Mouse (Mus musculus) liver, adult 2 months (tissue): ENCODE data around the gene Nlrp10. TPM values are rescaled to one million over a fixed set of nuclear protein-coding genes. Genes with fewer than 3 reads are reported as not detected.

ENCODE experiments used
- DNase-seq: peaks from one replicate; pipeline ENCODE4 v3.0.0-alpha.2; 2011; ENCODE audit warnings: low read depth, low spot score; ENCODE audit errors: extremely low read depth
- H3K27ac ChIP-seq: fragments of 200-500 bp; replicated peaks from 2 replicates; pipeline ENCODE4 v1.5.1; 2012; ENCODE audit warnings: low read depth, mild to moderate bottlenecking, control low read depth, inconsistent platforms, low read length; ENCODE audit not compliant: insufficient read depth
- H3K27me3 ChIP-seq: fragments of 200-500 bp; 2 replicates; pipeline ENCODE4 v1.6.1; 2012; ENCODE audit warnings: mild to moderate bottlenecking, moderate library complexity, low read length, inconsistent platforms; ENCODE audit not compliant: control insufficient read depth, insufficient read depth
- H3K36me3 ChIP-seq: fragments of 200-500 bp; 2 replicates; pipeline ENCODE4 v1.6.1; 2012; ENCODE audit warnings: low read length, inconsistent platforms; ENCODE audit not compliant: control insufficient read depth, insufficient read depth
- H3K4me1 ChIP-seq: fragments of 200-500 bp; 2 replicates; pipeline ENCODE4 v1.6.1; 2011; ENCODE audit warnings: low read length; ENCODE audit not compliant: control insufficient read depth, insufficient read depth
- H3K4me3 ChIP-seq: fragments of 200-500 bp; 2 replicates; pipeline ENCODE4 v1.5.1; 2011; ENCODE audit warnings: low read depth, mild to moderate bottlenecking, control low read depth, low read length, moderate library complexity; ENCODE audit not compliant: insufficient read depth
- H3K79me2 ChIP-seq: fragments of 200-500 bp; 2 replicates; pipeline ENCODE4 v1.6.1; 2012; ENCODE audit warnings: inconsistent platforms, mild to moderate bottlenecking, low read length, moderate library complexity; ENCODE audit not compliant: control insufficient read depth, insufficient read depth
- H3K9ac ChIP-seq: fragments of 200-500 bp; 2 replicates; pipeline ENCODE4 v1.6.1; 2012; ENCODE audit warnings: low read depth, mild to moderate bottlenecking, control low read depth, inconsistent platforms, low read length
- CTCF ChIP-seq: fragments of 200-500 bp; IDR thresholded peaks from 2 replicates; pipeline ENCODE4 v1.5.1; 2011; ENCODE audit warnings: low read depth, low read length, control low read depth
- POLR2A ChIP-seq: fragments of 200-500 bp; IDR thresholded peaks from 2 replicates; pipeline ENCODE4 v1.6.1; 2011; ENCODE audit warnings: low read length, control low read depth; ENCODE audit not compliant: insufficient read depth; ENCODE audit errors: extremely low read depth
- WGBS: fragments of 180-500 bp; shearing (Covaris S2); methylation state at CpG from one replicate; pipeline ENCODE4 v1.1.7; 2018; 5-methylcytosine and 5-hydroxymethylcytosine counted together
- polyA plus RNA-seq: library from polyadenylated mRNA; depleted of rRNA; stranded (reverse); fragments of >200 nt; gene quantifications from 2 replicates; pipeline ENCODE4 v1.2.3, GENCODE M21; 2012; rRNA removed
- total RNA-seq: library from RNA; depleted of rRNA; stranded (reverse); fragments of >200 nt; gene quantifications from 2 replicates; pipeline ENCODE4 v1.2.3, GENCODE M21; 2014; rRNA removed

The Nlrp10 gene
- total and polyA plus RNA-seq, 2 experiments: 0.09 TPM; not detected in 1

GRCm38 (mm10) chr7:108928280-108929188 is 1.4 kb downstream of the Nlrp10 start:
- Histone ChIP-seq H3K27me3 (no peaks in the 10 kb centered on the region), H3K27ac (no peak overlapping the region), H3K4me3 (no peak overlapping the region), H3K9ac (no peak overlapping the region), H3K36me3 (no peaks in the 10 kb centered on the region), H3K79me2 (no peaks in the 10 kb centered on the region), H3K4me1 (no peaks in the 10 kb centered on the region)
- TF ChIP-seq CTCF: no peak
- TF ChIP-seq POLR2A: no peak
- no peak for DNase-seq
- 78% methylated on average over 11 of the region's 11 CpGs for WGBS

GRCm38 (mm10) chr7:108927043-108927442 is 2.9 kb downstream of the Nlrp10 start:
- DNase-seq: no peak
- Histone ChIP-seq H3K4me1 (no peaks in the 10 kb centered on the region), H3K4me3 (no peak overlapping the region), H3K36me3 (no peaks in the 10 kb centered on the region), H3K27ac (no peak overlapping the region), H3K79me2 (no peaks in the 10 kb centered on the region), H3K9ac (no peak overlapping the region), H3K27me3 (no peaks in the 10 kb centered on the region)
- WGBS: 67% methylated on average over 4 of the region's 4 CpGs
- no peak for TF ChIP-seq POLR2A
- TF ChIP-seq CTCF: no peak

- Histone ChIP-seq H3K79me2 (no peaks in the 10 kb centered on the region), H3K4me3 (no peak overlapping the region), H3K36me3 (no peaks in the 10 kb centered on the region), H3K9ac (no peak overlapping the region), H3K27me3 (no peaks in the 10 kb centered on the region), H3K27ac (no peak overlapping the region), H3K4me1 (no peaks in the 10 kb centered on the region; the same call in 1 of the 2 replicates)
- peak; percentile 83 for DNase-seq
- 22% methylated on average over 2 of the region's 2 CpGs for WGBS
- TF ChIP-seq POLR2A (no peak), CTCF (no peak)
These were observed 26.0 kb downstream of the Nlrp10 start for GRCm38 (mm10) chr7:108903969-108904368.

GRCm38 (mm10) chr7:108894320-108894719 is 35.7 kb downstream of the Nlrp10 start, which contains the start of gene Olfr519:
TSS of gene Olfr519 (minus strand) at chr7:108894420.
- H3K27me3 ChIP-seq: no peaks in the 10 kb centered on the region
- H3K36me3 ChIP-seq: no peaks in the 10 kb centered on the region
- no peaks in the 10 kb centered on the region for H3K4me1 ChIP-seq
- no peak within 1 kb of the TSS for H3K27ac ChIP-seq
- no peaks in the 10 kb centered on the region for H3K79me2 ChIP-seq
- H3K4me3 ChIP-seq: no peak within 1 kb of the TSS
- no peak within 1 kb of the TSS for H3K9ac ChIP-seq
- WGBS: 81% methylated on average over 5 of the region's 5 CpGs
- no peak for DNase-seq
- no peak for TF ChIP-seq POLR2A
- no peak for TF ChIP-seq CTCF

GRCm38 (mm10) chr7:108884906-108885305 is 45.1 kb downstream of the Nlrp10 start, which contains the start of gene Olfr518:
TSS of gene Olfr518 (minus strand) at chr7:108885006.
- Histone ChIP-seq H3K9ac (no peak within 1 kb of the TSS), H3K36me3 (no peaks in the 10 kb centered on the region), H3K27me3 (no peaks in the 10 kb centered on the region), H3K4me3 (no peak within 1 kb of the TSS), H3K79me2 (no peaks in the 10 kb centered on the region), H3K27ac (no peak within 1 kb of the TSS), H3K4me1 (no peaks in the 10 kb centered on the region)
- DNase-seq: no peak
- 75% methylated on average over 4 of the region's 4 CpGs for whole genome bisulfite sequencing
- TF ChIP-seq CTCF (no peak), POLR2A (no peak)

GRCm38 (mm10) chr7:108872279-108872678 is 57.7 kb downstream of the Nlrp10 start, which contains the start of gene Olfr517:
TSS of gene Olfr517 (minus strand) at chr7:108872379.
- Histone ChIP-seq H3K79me2 (no peaks in the 10 kb centered on the region), H3K27ac (no peak within 1 kb of the TSS), H3K27me3 (no peaks in the 10 kb centered on the region), H3K9ac (no peak within 1 kb of the TSS), H3K4me3 (no peak within 1 kb of the TSS), H3K36me3 (no peaks in the 10 kb centered on the region), H3K4me1 (no peaks in the 10 kb centered on the region)
- no peak for DNase-seq
- 48% methylated on average over 2 of the region's 2 CpGs for WGBS
- TF ChIP-seq CTCF (no peak), POLR2A (no peak)

Other genes starting within 250 kb of the Nlrp10 start
- gene Olfr512, start 216.9 kb downstream of the Nlrp10 start, total RNA-seq: not detected in 2 replicates
- gene Olfr512, start 216.9 kb downstream of the Nlrp10 start, polyA plus RNA-seq: not detected in 2 replicates
- not detected in 2 replicates for gene Olfr513, start 179.2 kb downstream of the Nlrp10 start, total RNA-seq
- not detected in 2 replicates for gene Olfr513, start 179.2 kb downstream of the Nlrp10 start, polyA plus RNA-seq
- gene Olfr514, start 104.2 kb downstream of the Nlrp10 start, total RNA-seq: not detected in 2 replicates
- not detected in 2 replicates for gene Olfr514, start 104.2 kb downstream of the Nlrp10 start, polyA plus RNA-seq
- not detected in 2 replicates for gene Olfr516, start 79.6 kb downstream of the Nlrp10 start, total RNA-seq
- not detected in 2 replicates for gene Olfr516, start 79.6 kb downstream of the Nlrp10 start, polyA plus RNA-seq
- not detected in 2 replicates for gene Olfr517, start 57.8 kb downstream of the Nlrp10 start, total RNA-seq
- not detected in 2 replicates for gene Olfr517, start 57.8 kb downstream of the Nlrp10 start, polyA plus RNA-seq
- not detected in 2 replicates for gene Olfr518, start 45.2 kb downstream of the Nlrp10 start, total RNA-seq
- gene Olfr518, start 45.2 kb downstream of the Nlrp10 start, polyA plus RNA-seq: not detected in 2 replicates
- gene Olfr519, start 35.8 kb downstream of the Nlrp10 start, total RNA-seq: not detected in 2 replicates
- not detected in 2 replicates for gene Olfr519, start 35.8 kb downstream of the Nlrp10 start, polyA plus RNA-seq
- 20.6 and 31.7 TPM in 2 replicates for gene Eif3f, start 4.2 kb upstream of the Nlrp10 start, total RNA-seq
- gene Eif3f, start 4.2 kb upstream of the Nlrp10 start, polyA plus RNA-seq: 47.2 and 48.1 TPM in 2 replicates
- gene Tub, start 20.2 kb upstream of the Nlrp10 start, total RNA-seq: under 0.01 and 0.07 TPM in 2 replicates
- not detected in 2 replicates for gene Tub, start 20.2 kb upstream of the Nlrp10 start, polyA plus RNA-seq
- gene Ric3, start 153.2 kb upstream of the Nlrp10 start, total RNA-seq: 0.92 and 1.3 TPM in 2 replicates
- gene Ric3, start 153.2 kb upstream of the Nlrp10 start, polyA plus RNA-seq: 0.10 and 0.17 TPM in 2 replicates
- gene Lmo1, start 245.0 kb upstream of the Nlrp10 start, total RNA-seq: not detected in 2 replicates
- not detected in 2 replicates for gene Lmo1, start 245.0 kb upstream of the Nlrp10 start, polyA plus RNA-seq